Mouse (Mus musculus) cortical plate, adult 2 months (tissue): ENCODE measurements around the gene Gpam.

ENCODE experiments used
- CTCF ChIP-seq: fragments of 200-500 bp; IDR thresholded peaks from 2 replicates; pipeline ENCODE4 v1.5.1; 2011; ENCODE audit warnings: mild to moderate bottlenecking, control low read depth, low read length; ENCODE audit not compliant: insufficient read depth; ENCODE audit errors: extremely low read depth
- POLR2A ChIP-seq: fragments of 200-500 bp; IDR thresholded peaks from 2 replicates; pipeline ENCODE4 v1.6.1; 2011; ENCODE audit warnings: mild to moderate bottlenecking, low read length, control low read depth; ENCODE audit not compliant: insufficient read depth; ENCODE audit errors: extremely low read depth

DNA sequence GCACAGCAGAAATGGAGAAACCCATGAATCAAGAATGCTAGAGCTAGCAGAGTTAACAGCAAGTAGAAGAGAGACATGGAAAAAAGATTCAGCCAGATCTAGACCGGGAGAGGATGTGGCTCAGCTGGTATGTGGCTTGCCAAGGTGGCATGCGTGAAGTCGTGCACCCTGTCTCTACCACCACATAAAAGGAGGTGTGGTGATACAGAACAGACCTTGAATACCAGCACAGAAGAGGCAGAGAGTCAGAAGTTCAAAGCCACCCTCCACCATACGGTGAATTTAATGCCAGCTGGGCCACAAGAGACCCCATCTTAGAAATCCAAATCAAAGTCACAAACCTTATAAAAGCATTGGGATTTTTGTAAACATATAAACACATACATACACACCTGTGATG, 25.4 kb downstream of the Gpam start:
- TF ChIP-seq CTCF = no peak
- TF ChIP-seq POLR2A = no peak
